Mouse (Mus musculus) brain, embryonic 14.5 days (tissue): ENCODE measurements around the gene Ramp1.

ENCODE experiments used
- CTCF ChIP-seq: fragments of 200-500 bp; IDR thresholded peaks from 2 replicates; pipeline ENCODE4 v1.5.1; 2012; ENCODE audit warnings: inconsistent platforms, mild to moderate bottlenecking, moderate library complexity, borderline replicate concordance; ENCODE audit not compliant: insufficient read depth, insufficient read length; ENCODE audit errors: extremely low read depth
- POLR2A ChIP-seq: fragments of 200-500 bp; IDR thresholded peaks from 2 replicates; pipeline ENCODE4 v1.6.1; 2012; ENCODE audit warnings: mild to moderate bottlenecking, inconsistent platforms, borderline replicate concordance; ENCODE audit not compliant: poor library complexity, insufficient read depth, insufficient read length, severe bottlenecking; ENCODE audit errors: extremely low read depth

DNA sequence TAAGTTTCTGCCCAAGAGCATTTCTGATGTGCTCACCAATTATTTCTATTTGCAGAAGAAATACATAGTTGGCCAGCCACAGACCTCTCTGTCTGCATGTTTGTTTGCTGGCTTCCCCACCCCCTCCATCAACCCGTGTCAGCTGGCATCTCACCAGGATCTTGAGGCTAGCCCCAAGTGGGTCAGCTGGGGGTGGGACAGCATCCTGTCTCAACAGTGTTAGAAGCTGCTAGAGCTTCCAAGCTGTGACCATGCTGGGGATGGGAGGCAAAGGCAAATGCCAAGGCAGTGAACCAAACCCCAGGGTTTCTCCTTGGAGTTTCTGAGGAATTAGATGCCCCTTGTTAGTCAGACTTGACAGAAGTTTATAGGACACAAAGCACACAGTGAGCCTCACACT, 36.4 kb downstream of the Ramp1 start:
- TF ChIP-seq CTCF (no peak), POLR2A (no peak)
